Mouse (Mus musculus) intestine, embryonic 16.5 days (tissue): ENCODE data around the gene Pbp2. TPM values are rescaled to one million over a fixed set of nuclear protein-coding genes. Genes with fewer than 3 reads are reported as not detected.

Source experiments
- ATAC-seq: fragments of 200-750 bp; cut with Nextera tagmentation; 2 replicates; pipeline ENCODE4 v1.8.0; 2017; ENCODE audit warnings: moderate TSS enrichment, moderate library complexity
- H3K27ac ChIP-seq: fragments of 300-500 bp; sonication (generic); 2 replicates; pipeline ENCODE4 v1.5.1; 2014; ENCODE audit warnings: mild to moderate bottlenecking, low read length
- H3K27me3 ChIP-seq: fragments of 300-500 bp; sonication (generic); replicated peaks from 2 replicates; pipeline ENCODE4 v1.6.1; 2014; ENCODE audit warnings: low read length, control low read depth, mixed read lengths; ENCODE audit not compliant: control insufficient read depth, insufficient read depth
- H3K36me3 ChIP-seq: fragments of 300-500 bp; sonication (generic); 2 replicates; pipeline ENCODE4 v1.6.1; 2014; ENCODE audit warnings: low read length, control low read depth; ENCODE audit not compliant: control insufficient read depth, insufficient read depth
- H3K4me1 ChIP-seq: fragments of 300-500 bp; sonication (generic); 2 replicates; pipeline ENCODE4 v1.6.1; 2014; ENCODE audit warnings: low read length, control low read depth, mixed read lengths; ENCODE audit not compliant: control insufficient read depth, insufficient read depth
- H3K4me2 ChIP-seq: fragments of 300-500 bp; sonication (generic); 2 replicates; pipeline ENCODE4 v1.6.1; 2014; ENCODE audit warnings: low read depth, low read length, control low read depth
- H3K4me3 ChIP-seq: fragments of 300-500 bp; sonication (generic); 2 replicates; pipeline ENCODE4 v1.5.1; 2014; ENCODE audit warnings: mild to moderate bottlenecking, low read length
- H3K9ac ChIP-seq: fragments of 300-500 bp; sonication (generic); 2 replicates; pipeline ENCODE4 v1.6.1; 2014; ENCODE audit warnings: low read depth, low read length
- H3K9me3 ChIP-seq: fragments of 300-500 bp; sonication (generic); 2 replicates; pipeline ENCODE4 v1.6.1; 2016; ENCODE audit warnings: low read length, control low read depth; ENCODE audit not compliant: control insufficient read depth
- WGBS: fragments of 180-500 bp; shearing (Covaris S2); extraction: QIAGEN DNeasy Blood & Tissue Kit; methylation state at CpG from one replicate; pipeline ENCODE4 v1.1.7; 2014; 5-methylcytosine and 5-hydroxymethylcytosine counted together
- polyA plus RNA-seq: library from polyadenylated mRNA; unstranded; fragments of >200 nt; fragmentation: Nextera tagmentation; extraction: Ambion mirVana; gene quantifications from 2 replicates; pipeline ENCODE4 v1.2.1, GENCODE M21; 2015

Pbp2 gene
- polyA plus RNA-seq, 1 experiment from 2014 or later, result 0.10 TPM

GRCm38 (mm10) chr6:135292391-135292790 is 17.8 kb downstream of the Pbp2 start:
- Histone ChIP-seq H3K27ac (no peak overlapping the region), H3K9ac (no peak overlapping the region), H3K4me3 (no peak overlapping the region), H3K36me3 (no peaks in the 10 kb centered on the region), H3K4me2 (no peak overlapping the region), H3K27me3 (no peaks in the 10 kb centered on the region), H3K4me1 (no peaks in the 10 kb centered on the region), H3K9me3 (no peaks in the 10 kb centered on the region)
- 55% methylated on average over 4 of the region's 4 CpGs for WGBS
- ATAC-seq, result no peak

DNA sequence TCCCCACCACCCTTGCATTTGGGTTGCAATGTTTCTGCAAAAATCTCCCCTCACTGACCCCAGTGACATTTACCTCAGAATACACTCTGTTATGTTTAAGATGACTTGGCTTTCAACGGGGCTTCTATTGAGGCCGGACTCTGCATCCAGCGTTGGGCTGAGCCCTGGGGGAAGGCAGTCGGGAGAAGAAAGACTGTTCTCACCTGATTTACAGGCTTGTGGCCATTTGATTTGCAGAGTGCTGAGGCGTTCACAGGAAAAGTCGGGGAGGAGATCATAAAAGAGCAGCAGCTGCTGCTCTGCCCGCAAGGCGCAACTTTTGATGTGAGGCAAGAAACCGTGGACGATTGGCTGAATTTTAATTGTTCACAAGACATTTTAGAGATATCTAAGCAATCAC is 30.3 kb downstream of the Pbp2 start:
- 28% methylated on average over 10 of the region's 10 CpGs for WGBS
- H3K4me1 ChIP-seq, result peaks cover 2% of the 10 kb centered on the region; the same call in 1 of the 2 replicates
- H3K4me3 ChIP-seq, result no peak overlapping the region
- H3K4me2 ChIP-seq, result no peak overlapping the region
- H3K9ac ChIP-seq, result no peak overlapping the region
- no peaks in the 10 kb centered on the region for H3K27me3 ChIP-seq
- H3K27ac ChIP-seq, result no peak overlapping the region
- ATAC-seq, result no peak; the same call in 1 of the 2 replicates
- H3K9me3 ChIP-seq, result no peaks in the 10 kb centered on the region
- no peaks in the 10 kb centered on the region for H3K36me3 ChIP-seq

DNA sequence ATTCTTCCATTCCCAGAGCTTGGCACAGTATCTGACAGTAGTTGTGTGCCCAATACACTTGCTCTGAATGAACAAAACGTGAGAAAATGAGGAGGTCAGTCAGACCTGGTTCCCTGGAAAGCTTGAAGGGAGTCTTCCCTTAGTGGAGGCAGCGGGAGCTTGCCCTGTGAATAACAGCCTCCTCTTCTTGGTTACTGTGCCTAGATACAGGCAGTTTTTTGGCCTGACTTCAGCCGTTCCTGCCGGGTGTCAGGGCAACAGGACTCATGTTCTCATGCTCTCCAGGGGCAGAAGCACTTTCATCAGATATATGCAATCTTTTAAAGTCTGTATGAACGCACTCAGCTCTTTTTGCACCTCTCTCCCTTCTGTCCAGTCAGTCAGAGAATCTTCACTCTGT is 30.9 kb downstream of the Pbp2 start:
- Histone ChIP-seq H3K9me3 (no peaks in the 10 kb centered on the region), H3K36me3 (no peaks in the 10 kb centered on the region), H3K4me1 (peaks cover 2% of the 10 kb centered on the region; the same call in 1 of the 2 replicates), H3K9ac (no peak overlapping the region), H3K4me3 (no peak overlapping the region), H3K27ac (no peak overlapping the region), H3K4me2 (no peak overlapping the region), H3K27me3 (no peaks in the 10 kb centered on the region)
- ATAC-seq, result no peak
- 59% methylated on average over 5 of the region's 5 CpGs for WGBS

DNA sequence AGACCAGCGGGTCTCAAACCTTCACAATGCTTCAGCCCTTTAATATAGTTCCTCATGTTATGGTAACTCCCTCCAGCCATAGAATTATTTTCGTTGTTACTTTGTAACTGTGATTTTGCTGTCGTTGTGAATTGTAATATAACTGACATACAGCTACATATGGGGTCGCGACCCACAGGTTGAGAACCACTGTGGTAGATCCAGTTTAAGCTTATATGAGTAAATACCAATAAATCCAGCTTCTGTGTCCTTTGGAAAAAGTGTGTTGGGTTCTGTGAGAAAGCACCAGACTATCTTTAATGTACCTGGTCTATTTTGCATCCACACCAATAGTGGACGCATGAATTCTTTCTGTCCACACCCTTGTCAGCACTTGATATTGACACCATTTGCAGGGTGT is 31.9 kb downstream of the Pbp2 start:
- Histone ChIP-seq H3K27me3 (no peaks in the 10 kb centered on the region), H3K4me1 (peaks cover 2% of the 10 kb centered on the region; the same call in 1 of the 2 replicates), H3K9me3 (no peaks in the 10 kb centered on the region), H3K4me2 (no peak overlapping the region), H3K27ac (no peak overlapping the region), H3K9ac (no peak overlapping the region), H3K4me3 (no peak overlapping the region), H3K36me3 (no peaks in the 10 kb centered on the region)
- 82% methylated on average over 6 of the region's 6 CpGs for WGBS
- no peak for ATAC-seq

- no peaks in the 10 kb centered on the region for H3K9me3 ChIP-seq
- no peak overlapping the region for H3K9ac ChIP-seq
- H3K27me3 ChIP-seq, result no peaks in the 10 kb centered on the region
- no peak overlapping the region for H3K4me3 ChIP-seq
- 75% methylated on average over 6 of the region's 6 CpGs for WGBS
- ATAC-seq, result peak; percentile 47
- H3K27ac ChIP-seq, result no peak overlapping the region
- no peak overlapping the region for H3K4me2 ChIP-seq
- H3K36me3 ChIP-seq, result no peaks in the 10 kb centered on the region
- H3K4me1 ChIP-seq, result peaks cover 4% of the 10 kb centered on the region; the same call in 1 of the 2 replicates
These were observed 33.5 kb downstream of the Pbp2 start for GRCm38 (mm10) chr6:135276474-135277295.

DNA sequence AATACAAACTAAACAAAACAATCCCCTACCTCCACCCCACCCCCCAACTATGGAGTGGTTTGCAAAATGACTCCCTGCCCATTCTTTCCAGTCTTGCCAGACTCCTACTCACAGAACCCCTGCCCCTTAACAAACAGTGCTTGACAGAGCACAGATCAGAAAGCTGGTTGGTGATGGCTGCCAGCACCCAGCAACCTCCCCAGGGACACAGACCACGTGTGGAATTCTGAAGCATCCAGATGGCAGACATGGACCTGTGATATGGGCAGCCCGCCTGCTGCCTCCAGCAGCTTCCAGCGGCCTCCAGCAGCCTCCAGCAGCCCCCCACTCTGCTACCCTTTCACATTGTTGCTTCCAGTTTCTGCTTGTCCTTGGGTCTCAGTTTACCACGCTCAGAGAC is 35.0 kb downstream of the Pbp2 start:
- Histone ChIP-seq H3K4me2 (no peak overlapping the region), H3K9ac (no peak overlapping the region), H3K4me1 (peaks cover 4% of the 10 kb centered on the region; the same call in 1 of the 2 replicates), H3K27ac (no peak overlapping the region), H3K36me3 (no peaks in the 10 kb centered on the region), H3K9me3 (no peaks in the 10 kb centered on the region), H3K4me3 (no peak overlapping the region), H3K27me3 (no peaks in the 10 kb centered on the region)
- no peak for ATAC-seq
- WGBS, result 63% methylated on average over 4 of the region's 4 CpGs

GRCm38 (mm10) chr6:135273066-135273465 is 37.1 kb downstream of the Pbp2 start:
- ATAC-seq, result peak; percentile 43; the same call in 1 of the 2 replicates
- Histone ChIP-seq H3K27ac (no peak overlapping the region), H3K9ac (no peak overlapping the region), H3K4me2 (no peak overlapping the region), H3K9me3 (no peaks in the 10 kb centered on the region), H3K27me3 (no peaks in the 10 kb centered on the region), H3K4me3 (no peak overlapping the region), H3K36me3 (no peaks in the 10 kb centered on the region), H3K4me1 (peaks cover 3% of the 10 kb centered on the region; the same call in 1 of the 2 replicates)
- 83% methylated on average over 6 of the region's 6 CpGs for WGBS

DNA sequence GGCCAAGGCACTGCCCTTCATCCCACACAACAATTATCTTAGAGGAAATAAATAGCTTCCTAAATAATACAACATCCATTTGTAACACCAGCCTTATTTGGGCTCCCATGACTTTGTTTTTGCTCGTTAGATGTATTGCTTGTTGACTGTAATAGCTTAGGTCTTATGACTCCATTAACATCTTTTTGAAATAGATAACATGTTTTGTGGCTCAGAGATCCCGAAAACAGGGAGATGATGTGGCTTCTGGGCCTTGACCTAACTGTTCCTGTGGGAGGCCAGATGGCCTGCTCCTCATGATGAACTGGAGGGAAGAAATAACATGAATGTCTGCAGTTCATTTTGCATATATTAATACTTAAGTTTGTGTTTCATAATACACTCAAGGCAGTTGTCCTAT is 38.4 kb downstream of the Pbp2 start:
- Histone ChIP-seq H3K4me3 (no peak overlapping the region), H3K4me1 (peaks cover 3% of the 10 kb centered on the region; the same call in 1 of the 2 replicates), H3K9ac (no peak overlapping the region), H3K9me3 (no peaks in the 10 kb centered on the region), H3K27ac (no peak overlapping the region), H3K4me2 (no peak overlapping the region), H3K36me3 (no peaks in the 10 kb centered on the region), H3K27me3 (no peaks in the 10 kb centered on the region)
- WGBS, result 69% methylated on average over 2 of the region's 2 CpGs
- no peak for ATAC-seq

DNA sequence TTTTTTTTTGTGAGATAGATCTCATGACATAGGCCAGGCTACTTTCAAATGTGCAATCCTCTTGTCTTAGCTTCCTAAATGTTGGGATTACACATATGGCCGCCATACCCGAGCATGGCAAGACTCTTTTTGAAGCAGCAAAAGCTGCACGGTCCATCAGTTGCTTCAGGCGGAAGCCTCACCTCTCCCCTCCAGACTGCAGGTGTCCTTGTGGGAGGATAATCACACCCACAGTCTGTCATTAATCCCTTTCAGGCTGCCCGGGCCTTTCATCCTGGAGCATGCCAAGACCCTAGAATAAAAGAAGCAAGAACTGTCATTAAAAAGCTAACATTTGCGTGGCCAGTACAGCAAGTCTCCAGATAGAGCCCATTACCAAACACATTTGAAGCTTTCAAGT is 40.6 kb downstream of the Pbp2 start:
- Histone ChIP-seq H3K27me3 (no peaks in the 10 kb centered on the region), H3K9ac (no peak overlapping the region), H3K4me3 (no peak overlapping the region), H3K9me3 (no peaks in the 10 kb centered on the region), H3K4me2 (no peak overlapping the region), H3K27ac (no peak overlapping the region), H3K4me1 (peaks cover 3% of the 10 kb centered on the region; the same call in 1 of the 2 replicates), H3K36me3 (no peaks in the 10 kb centered on the region)
- ATAC-seq, result no peak
- 58% methylated on average over 6 of the region's 6 CpGs for WGBS
